Mouse (Mus musculus) adrenal gland, postnatal 36 days (tissue): Measurements from ENCODE around the gene Mrln. TPM values are rescaled to one million over a fixed set of nuclear protein-coding genes. Genes with fewer than 3 reads are reported as not detected.
"Not testable (repeated sequence)": the region's sequence is repeated elsewhere in the genome, so short reads cannot be mapped to it uniquely, and the experiment has no call there.

Source experiments
- DNase-seq, 2 experiments: peaks; one replicate each; pipeline ENCODE4 v3.0.0; 2021; ENCODE audit warnings: mixed read lengths in 1 of 2
- total RNA-seq, 2 experiments: library from RNA; stranded (reverse); gene quantifications; 2 replicates each; pipeline ENCODE4 v1.2.3; 2021

The Mrln gene
- total RNA-seq, 2 experiments from 2014 or later: not detected

- DNase-seq: no peak
Observed at GRCm38 (mm10) chr10:70195279-70195678, 9.2 kb upstream of the Mrln start.

DNA sequence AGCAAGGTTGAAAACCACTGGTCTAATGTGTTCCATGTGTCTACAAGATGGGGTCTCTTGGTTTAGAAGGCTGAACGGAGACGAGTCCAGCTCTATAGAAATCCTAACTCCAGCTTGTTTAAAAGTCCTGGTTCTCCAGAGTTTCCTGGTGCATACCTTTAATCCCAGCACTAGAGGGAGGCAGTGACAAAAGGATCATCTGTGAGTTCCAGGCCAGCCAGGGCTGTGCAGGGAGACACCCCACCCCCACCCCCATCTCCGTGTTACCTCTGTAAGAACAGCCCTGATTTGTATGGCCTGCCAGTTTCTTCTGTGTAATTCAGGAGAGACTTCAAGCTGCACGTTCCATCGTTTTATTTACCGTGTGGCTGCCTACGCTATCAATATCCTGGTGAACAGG lies 8.7 kb upstream of the Mrln start:
- DNase-seq: peak in 1 of 2 experiments; percentile 27

DNA sequence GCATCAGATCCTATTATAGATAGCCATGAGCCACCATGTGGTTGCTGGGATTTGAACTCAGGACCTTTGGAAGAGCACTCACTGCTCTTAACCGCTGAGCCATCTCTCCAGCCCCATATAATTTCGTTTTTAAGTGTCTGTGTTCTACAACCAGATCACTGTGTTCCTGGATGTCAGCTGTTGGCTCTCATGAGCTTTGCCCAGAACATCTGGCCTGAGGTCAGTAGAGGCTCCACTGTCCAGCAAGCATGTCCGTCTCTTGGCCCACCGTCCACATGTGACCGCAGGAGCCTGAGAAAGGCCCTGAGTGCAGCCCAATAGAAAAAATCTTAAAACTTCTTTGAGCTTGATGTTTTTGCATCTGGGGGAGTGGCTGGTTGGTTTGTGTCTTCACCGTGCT lies 7.8 kb upstream of the Mrln start:
- no peak for DNase-seq

- DNase-seq: no peak
Observed at GRCm38 (mm10) chr10:70197601-70198000, 6.9 kb upstream of the Mrln start.

DNA sequence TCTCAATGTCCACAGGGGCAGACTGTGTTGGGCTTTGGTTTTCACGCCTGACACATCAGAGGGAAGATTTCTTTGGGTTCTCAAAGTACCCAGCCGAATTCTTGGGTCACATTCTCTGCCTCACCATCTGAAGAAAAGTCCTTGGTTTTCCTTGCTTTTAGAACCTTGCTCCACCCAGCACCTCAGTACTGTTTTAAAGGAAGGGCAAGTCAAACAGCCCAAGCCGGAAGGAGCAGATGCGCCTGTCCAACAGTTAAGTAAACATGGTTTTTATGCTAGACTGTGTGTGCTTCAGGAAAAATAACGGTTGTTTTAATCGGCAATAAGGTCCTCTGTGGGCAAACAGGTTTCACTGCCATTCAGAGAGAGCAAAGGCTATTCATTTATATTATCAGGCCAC lies 6.5 kb upstream of the Mrln start:
- no peak for DNase-seq

DNA sequence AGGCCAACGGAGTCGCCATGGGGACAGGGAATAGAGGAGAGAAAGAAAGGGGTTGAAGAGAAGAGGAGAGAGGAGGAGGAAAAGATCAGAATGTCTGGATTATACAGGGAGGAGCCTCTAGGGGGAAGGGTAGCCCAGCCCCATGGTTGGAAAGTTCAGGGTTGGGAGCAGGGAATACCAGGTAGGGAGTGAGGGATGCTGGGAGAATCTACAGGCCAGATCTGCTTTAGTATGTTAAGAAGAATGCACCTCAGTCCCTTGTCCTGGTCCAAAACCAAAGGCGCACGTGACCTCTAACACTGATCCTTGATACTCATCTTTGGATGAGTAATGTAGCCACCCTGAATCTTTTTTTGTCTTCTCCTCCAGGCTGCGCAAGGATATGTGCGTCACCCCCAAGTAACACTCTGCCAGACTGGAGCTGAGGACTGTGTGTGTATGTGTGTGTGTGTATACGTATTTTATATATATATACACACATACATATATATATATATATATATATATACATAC lies 5.5 kb upstream of the Mrln start:
- peak; percentile 43 to 63 for DNase-seq

GRCm38 (mm10) chr10:70199466-70200210 lies 4.8 kb upstream of the Mrln start:
- no peak for DNase-seq

GRCm38 (mm10) chr10:70200889-70201500 lies 3.5 kb upstream of the Mrln start:
- no peak for DNase-seq

- DNase-seq: no peak
Observed at GRCm38 (mm10) chr10:70211281-70211680, 6.8 kb downstream of the Mrln start.

GRCm38 (mm10) chr10:70220971-70221370 lies 16.5 kb downstream of the Mrln start:
- no peak for DNase-seq

GRCm38 (mm10) chr10:70222231-70222630 lies 17.8 kb downstream of the Mrln start:
- not testable (repeated sequence) for DNase-seq

- peak in 1 of 2 experiments; percentile 71 for DNase-seq
Observed at GRCm38 (mm10) chr10:70224571-70224970, 20.1 kb downstream of the Mrln start.

GRCm38 (mm10) chr10:70225760-70226159 lies 21.3 kb downstream of the Mrln start:
- no peak for DNase-seq

GRCm38 (mm10) chr10:70226608-70227007 lies 22.1 kb downstream of the Mrln start:
- no peak for DNase-seq

- no peak for DNase-seq
Observed at GRCm38 (mm10) chr10:70230352-70230751, 25.9 kb downstream of the Mrln start.

GRCm38 (mm10) chr10:70237936-70238335 lies 33.5 kb downstream of the Mrln start:
- no peak for DNase-seq

GRCm38 (mm10) chr10:70242751-70243444 lies 38.4 kb downstream of the Mrln start:
- no peak for DNase-seq

DNA sequence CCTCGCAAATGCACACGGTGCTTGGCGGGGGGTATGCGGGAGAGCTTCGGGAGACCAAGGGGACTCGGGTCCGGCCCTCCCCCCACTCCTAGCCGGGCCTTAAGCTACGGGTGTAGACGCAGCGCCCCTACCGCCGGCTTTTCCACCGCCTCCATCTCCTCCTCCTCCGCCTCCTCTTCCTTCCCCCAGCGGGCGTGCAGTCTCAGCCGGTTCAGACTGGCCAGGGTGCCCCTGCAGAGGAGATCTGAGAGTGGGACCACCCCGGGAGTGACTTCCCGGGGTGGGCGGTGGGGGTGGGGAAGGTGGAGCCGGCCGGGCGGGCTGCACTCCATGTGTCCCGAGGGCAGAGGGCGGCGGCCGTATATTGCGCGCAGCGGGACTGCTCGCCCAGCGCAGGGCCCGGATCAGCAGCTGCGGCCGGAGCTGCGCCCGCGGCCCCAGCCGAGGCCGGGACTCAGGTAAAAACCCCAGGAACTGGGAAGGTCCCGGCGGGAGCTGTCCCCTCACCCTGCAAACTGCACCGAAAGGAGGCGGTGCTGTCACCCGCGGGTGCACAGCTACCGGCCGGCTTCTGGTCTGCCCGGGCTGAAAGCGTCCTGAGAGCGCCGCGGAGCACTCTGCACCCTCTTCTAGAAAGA lies 40.6 kb downstream of the Mrln start, which contains the start of gene Slc16a9:
Gene Slc16a9, plus strand, starts transcription at position 180 of the 638 bp plus-strand sequence.
- peak; percentile 72 to 81 for DNase-seq

GRCm38 (mm10) chr10:70245559-70245945 lies 41.1 kb downstream of the Mrln start:
- peak; percentile 33 to 60 for DNase-seq

DNA sequence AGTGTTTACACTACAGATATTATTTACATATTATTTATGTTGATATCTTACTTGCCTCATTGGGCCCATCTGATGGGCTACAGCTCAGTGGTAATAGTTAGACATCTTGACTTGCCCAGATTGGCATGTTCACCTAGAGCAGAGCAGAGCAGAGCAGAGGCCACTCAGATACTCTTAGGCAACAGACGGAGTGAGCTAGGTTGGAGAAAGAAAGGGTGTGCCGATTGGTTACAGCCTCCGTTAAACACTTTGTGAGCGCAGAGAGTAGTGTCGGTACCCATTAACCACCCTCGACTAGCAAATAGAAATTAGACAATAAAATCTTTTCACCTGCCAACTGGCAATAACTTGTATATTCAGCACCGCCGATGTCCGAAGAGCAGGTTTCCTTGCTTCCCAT lies 41.6 kb downstream of the Mrln start:
- DNase-seq: no peak

- DNase-seq: no peak
Observed at GRCm38 (mm10) chr10:70250354-70250753, 45.9 kb downstream of the Mrln start.

DNA sequence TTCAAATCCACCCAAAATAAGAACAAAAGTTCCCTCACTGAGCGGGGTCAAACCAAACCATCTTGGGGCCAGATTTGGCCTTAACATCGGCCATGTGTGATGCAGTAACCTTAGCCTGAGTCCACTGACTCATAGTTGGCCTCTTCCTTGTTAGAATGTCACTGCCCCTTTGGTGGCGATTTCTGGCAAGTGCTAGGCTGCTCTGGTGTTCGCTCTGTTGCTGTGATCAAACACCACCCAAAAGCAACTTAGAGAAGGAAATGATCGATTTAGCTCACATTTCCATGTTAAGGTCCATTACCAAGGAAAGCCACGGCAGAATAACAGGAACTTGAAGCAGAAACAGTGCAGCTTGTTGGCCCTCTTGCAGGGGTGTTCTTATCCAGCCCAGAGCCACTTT lies 46.3 kb downstream of the Mrln start:
- peak; percentile 27 to 41 for DNase-seq
